Mouse (Mus musculus) liver, embryonic 11.5 days (tissue): ENCODE results near the gene Pde2a. TPM values are rescaled to one million over a fixed set of nuclear protein-coding genes. Genes with fewer than 3 reads are reported as not detected.

ENCODE experiments used
- ATAC-seq: fragments of 200-750 bp; cut with Nextera tagmentation; replicated peaks from 2 replicates; pipeline ENCODE4 v1.8.0; 2017; ENCODE audit warnings: moderate number of reproducible peaks, mild to moderate bottlenecking, moderate TSS enrichment, moderate library complexity; ENCODE audit not compliant: low FRiP score
- DNase-seq: peaks from one replicate; pipeline ENCODE4 v3.0.0-alpha.2; 2017; ENCODE audit warnings: low spot score
- H3K27ac ChIP-seq: fragments of 300-500 bp; sonication (generic); 2 replicates; pipeline ENCODE4 v1.5.1; 2014; ENCODE audit warnings: mild to moderate bottlenecking, low read depth, low read length, control low read depth
- H3K27me3 ChIP-seq: fragments of 300-500 bp; sonication (generic); replicated peaks from 2 replicates; pipeline ENCODE4 v1.6.1; 2014; ENCODE audit warnings: low read length, mixed read lengths; ENCODE audit not compliant: control insufficient read depth, insufficient read depth
- H3K36me3 ChIP-seq: fragments of 300-500 bp; sonication (generic); 2 replicates; pipeline ENCODE4 v1.6.1; 2014; ENCODE audit warnings: mild to moderate bottlenecking, low read length, moderate library complexity, mixed read lengths; ENCODE audit not compliant: control insufficient read depth, insufficient read depth
- H3K4me1 ChIP-seq: fragments of 300-500 bp; sonication (generic); replicated peaks from 2 replicates; pipeline ENCODE4 v1.6.1; 2014; ENCODE audit warnings: low read length, mixed read lengths; ENCODE audit not compliant: control insufficient read depth, insufficient read depth
- H3K4me2 ChIP-seq: fragments of 300-500 bp; sonication (generic); 2 replicates; pipeline ENCODE4 v1.6.1; 2014; ENCODE audit warnings: mild to moderate bottlenecking, control low read depth, moderate library complexity
- H3K4me3 ChIP-seq: fragments of 300-500 bp; sonication (generic); 2 replicates; pipeline ENCODE4 v1.5.1; 2014; ENCODE audit warnings: low read depth, low read length, control low read depth
- H3K9ac ChIP-seq: fragments of 300-500 bp; sonication (generic); 2 replicates; pipeline ENCODE4 v1.6.1; 2014; ENCODE audit warnings: low read depth, low read length, control low read depth
- H3K9me3 ChIP-seq: fragments of 300-500 bp; sonication (generic); 2 replicates; pipeline ENCODE4 v1.6.1; 2016; ENCODE audit warnings: low read length, inconsistent platforms, mixed read lengths; ENCODE audit not compliant: control insufficient read depth
- WGBS: fragments of 180-500 bp; shearing (Covaris S2); extraction: QIAGEN DNeasy Blood & Tissue Kit; methylation state at CpG from one replicate; pipeline ENCODE4 v1.1.7; 2014; 5-methylcytosine and 5-hydroxymethylcytosine counted together
- polyA plus RNA-seq: library from polyadenylated mRNA; unstranded; fragments of >200 nt; fragmentation: Nextera tagmentation; extraction: Ambion mirVana; gene quantifications from 2 replicates; pipeline ENCODE4 v1.2.1, GENCODE M21; 2014

The Pde2a gene
- polyA plus RNA-seq, 1 experiment from 2014 or later, result 14.4 TPM

DNA sequence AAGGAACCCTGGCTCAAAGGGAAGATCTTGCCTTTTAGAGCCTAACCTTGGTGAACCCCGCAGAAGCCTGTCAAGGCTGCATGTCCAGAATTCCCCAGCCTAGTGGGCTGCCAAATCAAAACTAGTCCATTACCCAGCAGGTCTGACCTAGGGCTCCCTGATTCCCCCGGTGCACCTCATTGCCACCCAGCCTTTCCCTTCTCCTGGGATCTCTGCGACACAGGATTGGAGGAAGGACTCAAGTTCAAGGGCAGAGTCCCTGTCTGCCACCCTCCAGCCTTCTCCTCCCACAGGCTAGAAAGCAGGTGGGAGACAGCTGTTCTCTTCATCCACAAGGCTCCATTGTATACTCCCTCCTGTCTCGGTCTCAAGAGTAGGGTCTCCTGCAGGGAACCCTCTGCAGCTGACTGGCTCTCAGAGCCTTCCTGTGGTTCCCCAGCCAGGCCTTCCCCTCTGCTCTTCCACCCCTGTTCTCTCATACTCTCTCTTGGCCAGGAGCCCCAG, 36.8 kb downstream of the Pde2a start:
- Histone ChIP-seq H3K36me3 (no peaks in the 10 kb centered on the region), H3K27ac (no peak overlapping the region), H3K9me3 (no peaks in the 10 kb centered on the region), H3K4me2 (no peak overlapping the region), H3K4me3 (no peak overlapping the region), H3K4me1 (no peaks in the 10 kb centered on the region; the same call in 1 of the 2 replicates), H3K27me3 (peaks cover 9% of the 10 kb centered on the region; the same call in 1 of the 2 replicates), H3K9ac (no peak overlapping the region)
- DNase-seq (no peak), ATAC-seq (no peak)
- 68% methylated on average over 4 of the region's 4 CpGs for WGBS

GRCm38 (mm10) chr7:101459305-101459813, 37.9 kb downstream of the Pde2a start:
- Histone ChIP-seq H3K36me3 (no peaks in the 10 kb centered on the region), H3K4me2 (no peak overlapping the region), H3K27me3 (peaks cover 8% of the 10 kb centered on the region; the same call in 1 of the 2 replicates), H3K9ac (no peak overlapping the region), H3K4me3 (no peak overlapping the region), H3K9me3 (no peaks in the 10 kb centered on the region), H3K27ac (no peak overlapping the region), H3K4me1 (no peaks in the 10 kb centered on the region; the same call in 1 of the 2 replicates)
- WGBS, result 56% methylated on average over 9 of the region's 9 CpGs
- ATAC-seq (no peak), DNase-seq (no peak)

- no peak overlapping the region for H3K27ac ChIP-seq
- no peaks in the 10 kb centered on the region for H3K36me3 ChIP-seq
- WGBS, result 48% methylated on average over 10 of the region's 10 CpGs
- H3K4me3 ChIP-seq, result no peak overlapping the region
- ATAC-seq (no peak), DNase-seq (no peak)
- no peak overlapping the region for H3K9ac ChIP-seq
- H3K27me3 ChIP-seq, result peaks cover 8% of the 10 kb centered on the region; the same call in 1 of the 2 replicates
- no peaks in the 10 kb centered on the region for H3K9me3 ChIP-seq
- H3K4me2 ChIP-seq, result no peak overlapping the region
- H3K4me1 ChIP-seq, result no peaks in the 10 kb centered on the region; the same call in 1 of the 2 replicates
These were observed 38.6 kb downstream of the Pde2a start for GRCm38 (mm10) chr7:101459923-101460607.

DNA sequence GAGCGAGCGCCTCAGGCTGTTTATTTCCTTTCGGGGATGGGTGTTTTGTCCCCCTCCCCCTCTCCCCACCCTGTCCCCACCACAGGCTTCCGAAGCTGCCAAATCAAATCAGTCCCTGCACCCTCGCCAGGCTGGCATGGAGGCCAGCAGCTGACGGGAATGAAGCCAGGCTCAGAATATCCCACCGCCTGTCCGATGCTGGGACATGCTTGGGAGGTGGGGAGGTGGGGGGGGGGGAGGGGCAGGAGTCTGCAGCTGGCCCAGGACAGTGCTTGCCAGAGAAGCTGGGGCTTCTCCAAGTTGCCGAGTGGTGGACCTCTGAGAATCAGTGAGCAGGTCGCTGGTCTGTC, 39.1 kb downstream of the Pde2a start:
- peaks cover 6% of the 10 kb centered on the region; the same call in 1 of the 2 replicates for H3K27me3 ChIP-seq
- 59% methylated on average over 10 of the region's 10 CpGs for WGBS
- no peaks in the 10 kb centered on the region; the same call in 1 of the 2 replicates for H3K4me1 ChIP-seq

DNA sequence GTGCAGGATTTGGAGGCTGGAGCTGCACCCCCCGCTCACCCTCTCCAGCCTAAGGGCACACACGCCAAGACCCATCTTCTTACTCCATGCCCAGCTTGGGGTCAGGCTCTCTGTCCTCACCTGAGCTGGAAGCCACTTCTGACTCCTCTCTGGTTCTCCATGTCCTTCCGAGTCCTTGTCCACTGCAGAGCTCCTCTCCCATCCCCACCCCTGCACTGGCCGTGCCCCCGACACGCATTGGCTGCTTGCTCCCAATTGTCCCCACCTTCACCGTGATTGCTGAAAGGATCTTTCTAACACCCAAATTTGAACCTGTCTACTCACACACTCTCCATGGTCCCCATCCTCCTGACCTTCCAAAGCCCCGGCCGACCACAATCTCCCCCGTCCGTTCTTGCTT, 40.1 kb downstream of the Pde2a start:
- H3K9me3 ChIP-seq, result no peaks in the 10 kb centered on the region
- ATAC-seq (no peak), DNase-seq (no peak)
- H3K36me3 ChIP-seq, result no peaks in the 10 kb centered on the region
- H3K9ac ChIP-seq, result no peak overlapping the region
- 77% methylated on average over 11 of the region's 11 CpGs for WGBS
- H3K27ac ChIP-seq, result no peak overlapping the region
- peaks cover 5% of the 10 kb centered on the region; the same call in 1 of the 2 replicates for H3K4me1 ChIP-seq
- no peak overlapping the region for H3K4me2 ChIP-seq
- peaks cover 6% of the 10 kb centered on the region; the same call in 1 of the 2 replicates for H3K27me3 ChIP-seq
- H3K4me3 ChIP-seq, result no peak overlapping the region

More for the DNA sequence above, 39.1 kb downstream of the Pde2a start:
- Histone ChIP-seq H3K36me3 (no peaks in the 10 kb centered on the region), H3K4me3 (no peak overlapping the region), H3K9ac (no peak overlapping the region), H3K4me2 (no peak overlapping the region), H3K27ac (no peak overlapping the region), H3K9me3 (no peaks in the 10 kb centered on the region)
- ATAC-seq, result no peak
- DNase-seq, result no peak

DNA sequence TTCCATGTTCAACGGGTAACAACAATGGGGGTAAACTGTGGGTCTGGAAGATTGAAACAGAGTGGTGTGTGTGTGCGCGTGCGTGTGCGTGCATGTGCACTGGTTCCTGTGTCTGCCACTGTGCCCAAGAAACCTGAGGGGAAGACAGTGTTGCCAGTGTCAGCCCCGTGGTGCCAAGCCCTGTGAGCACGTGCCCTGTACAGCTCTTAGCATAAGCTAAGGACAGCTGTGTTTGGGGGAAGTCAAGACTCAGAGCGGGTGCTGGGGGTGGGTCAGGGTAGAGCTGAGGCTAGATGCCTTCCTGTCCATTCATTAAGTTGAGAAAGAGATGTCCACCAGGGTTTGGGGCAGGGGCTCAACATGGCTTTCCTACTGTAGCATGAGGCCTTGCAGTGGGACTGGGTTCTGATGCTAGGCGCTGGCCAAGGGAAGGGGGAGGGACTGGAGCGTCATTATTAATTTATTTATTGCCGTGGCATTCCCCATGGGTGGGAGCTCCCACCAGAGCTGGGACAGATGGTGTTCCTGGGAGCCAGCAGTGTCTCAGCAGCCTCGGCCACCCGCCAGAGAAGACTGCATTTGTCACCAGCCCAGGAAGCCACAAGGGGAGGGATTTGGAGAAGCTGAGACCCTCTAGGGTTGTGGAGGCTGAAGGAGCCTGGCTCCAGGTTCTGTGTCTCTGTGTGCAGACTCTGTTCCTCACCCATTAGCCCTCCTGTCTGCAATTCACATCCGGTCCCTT, 41.0 kb downstream of the Pde2a start:
- no peak for DNase-seq
- ATAC-seq, result no peak
- Histone ChIP-seq H3K9ac (no peak overlapping the region), H3K9me3 (no peaks in the 10 kb centered on the region), H3K4me1 (peaks cover 5% of the 10 kb centered on the region; the same call in 1 of the 2 replicates), H3K27ac (no peak overlapping the region), H3K27me3 (peaks cover 6% of the 10 kb centered on the region; the same call in 1 of the 2 replicates), H3K4me2 (no peak overlapping the region), H3K4me3 (no peak overlapping the region), H3K36me3 (no peaks in the 10 kb centered on the region)
- 66% methylated on average over 14 of the region's 14 CpGs for WGBS

DNA sequence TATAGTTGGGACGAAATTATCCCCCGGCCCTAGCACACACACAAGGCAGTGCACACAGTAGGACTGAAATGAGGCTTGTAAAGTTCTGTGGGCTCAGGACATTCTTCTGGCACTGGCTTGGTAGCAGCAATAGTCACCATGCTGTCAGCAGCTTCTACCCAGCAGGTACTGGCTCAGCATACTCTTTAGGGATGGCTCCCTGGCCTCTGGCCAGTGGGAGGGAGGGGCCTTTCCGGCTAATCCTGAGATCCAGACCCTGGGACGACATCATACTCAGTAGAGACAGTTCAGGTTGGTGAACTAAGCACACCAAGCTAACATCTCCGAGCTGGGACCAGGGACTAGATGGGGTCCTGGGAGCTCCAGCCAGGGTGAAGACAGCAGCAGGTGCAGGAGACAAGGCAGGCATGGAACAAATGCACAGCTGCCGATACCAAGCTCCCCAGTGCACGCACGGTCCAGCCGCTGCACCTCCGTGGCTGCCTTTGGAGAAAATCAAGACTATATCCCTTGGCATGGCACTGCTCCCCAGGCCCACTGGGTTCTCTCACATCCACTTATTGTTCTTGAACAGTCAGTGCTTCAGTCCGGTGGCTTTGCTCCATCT, 42.3 kb downstream of the Pde2a start:
- no peak for ATAC-seq
- no peak for DNase-seq
- H3K9ac ChIP-seq, result no peak overlapping the region
- H3K27ac ChIP-seq, result no peak overlapping the region
- WGBS, result 85% methylated on average over 11 of the region's 11 CpGs
- no peaks in the 10 kb centered on the region for H3K9me3 ChIP-seq
- no peak overlapping the region for H3K4me3 ChIP-seq
- H3K36me3 ChIP-seq, result no peaks in the 10 kb centered on the region
- peaks cover 5% of the 10 kb centered on the region; the same call in 1 of the 2 replicates for H3K4me1 ChIP-seq
- peaks cover 6% of the 10 kb centered on the region; the same call in 1 of the 2 replicates for H3K27me3 ChIP-seq
- no peak overlapping the region for H3K4me2 ChIP-seq

DNA sequence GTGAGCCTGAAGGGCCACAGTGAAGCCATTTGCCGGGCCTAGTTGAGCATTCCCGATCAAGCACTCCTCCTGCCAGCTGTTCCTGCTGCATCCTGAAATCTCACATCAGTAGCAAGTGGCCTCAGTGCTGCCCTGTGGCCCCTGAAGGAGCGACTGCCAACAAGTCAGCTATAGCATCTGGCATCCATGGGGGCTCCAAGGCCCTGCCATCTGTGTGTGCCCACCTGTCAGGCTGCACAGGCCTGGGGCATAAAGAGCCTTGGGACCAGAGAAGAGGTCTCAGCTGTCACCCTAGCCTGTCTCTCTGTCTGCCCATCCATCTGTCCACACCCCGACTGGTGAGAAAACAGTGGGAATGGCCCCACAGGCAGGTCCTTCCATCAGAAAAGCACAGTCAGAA, 43.4 kb downstream of the Pde2a start:
- Histone ChIP-seq H3K9ac (no peak overlapping the region), H3K4me2 (no peak overlapping the region), H3K4me3 (no peak overlapping the region), H3K27ac (no peak overlapping the region), H3K27me3 (peaks cover 4% of the 10 kb centered on the region; the same call in 1 of the 2 replicates), H3K4me1 (peaks cover 5% of the 10 kb centered on the region; the same call in 1 of the 2 replicates), H3K9me3 (no peaks in the 10 kb centered on the region), H3K36me3 (no peaks in the 10 kb centered on the region)
- ATAC-seq, result no peak
- WGBS, result 60% methylated on average over 4 of the region's 4 CpGs
- no peak for DNase-seq
